ENCODE assay signal across 13 mouse cellular contexts in the genomic region with DNA sequence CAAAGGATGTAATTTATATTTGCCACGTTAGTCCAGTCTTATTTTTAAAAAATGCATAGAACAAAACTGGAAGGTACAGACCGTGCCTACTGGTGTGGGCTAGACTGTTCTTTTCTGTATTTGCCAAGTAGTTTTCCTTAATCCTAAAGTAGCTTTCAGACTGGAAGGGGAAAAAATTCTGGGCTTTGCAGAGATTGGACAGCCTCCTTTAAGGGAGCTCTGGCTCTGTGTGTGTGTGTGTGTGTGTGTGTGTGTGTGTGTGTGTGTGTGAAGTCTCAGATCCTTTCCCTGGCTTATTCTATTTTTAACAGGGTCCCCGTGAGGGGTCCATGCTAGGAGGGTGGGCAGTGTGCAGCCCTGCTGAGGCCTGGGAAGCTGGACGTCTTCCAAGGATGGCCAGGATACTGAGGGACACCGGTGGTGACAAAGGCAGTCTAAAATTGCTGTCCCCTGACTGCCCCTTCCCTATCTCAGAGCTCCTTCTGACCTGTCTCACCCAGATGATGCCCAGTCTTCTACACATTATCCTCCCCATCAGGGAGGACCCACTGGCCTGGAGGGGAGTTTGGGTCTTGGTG. TPM values are rescaled to one million over a fixed set of nuclear protein-coding genes. Genes with fewer than 3 reads are reported as not detected.
DNase-seq lines count a peak whose midpoint lies in the region; ATAC-seq lines count a peak whose summit lies in the region.
"Had no signal": no experiment of that assay in that cellular context is flagged by ENCODE, and none has a peak within 500 bp of the region (broad histone marks: within the 10 kb centered on the region; RNA-seq: fewer than 3 reads in every experiment).

No protein-coding gene starts in this region.

- H3K27me3 ChIP-seq in hindbrain, embryonic 13.5 days: no peaks in the 10 kb centered on the region
- H3K27me3 ChIP-seq in hindbrain, embryonic 14.5 days (ENCODE audit: control insufficient read depth, insufficient read depth, low read length): no peaks in the 10 kb centered on the region
- H3K27me3 ChIP-seq in forebrain, embryonic 13.5 days: no peaks in the 10 kb centered on the region

- H3K4me1 ChIP-seq in hindbrain, embryonic 13.5 days (replicated peaks): peaks cover 26% of the 10 kb centered on the region
- H3K4me1 ChIP-seq in hindbrain, embryonic 14.5 days (replicated peaks; ENCODE audit: control insufficient read depth, insufficient read depth, low read length): peaks cover 6% of the 10 kb centered on the region; the same call in 1 of the 2 replicates
- H3K4me1 ChIP-seq in forebrain, embryonic 13.5 days: peaks cover 8% of the 10 kb centered on the region

- H3K36me3 ChIP-seq in hindbrain, embryonic 13.5 days: 0 out of 2 replicates have a peak, but pooled peaks cover 3% of the 10 kb centered on the region
- H3K36me3 ChIP-seq in hindbrain, embryonic 14.5 days (replicated peaks; ENCODE audit: control insufficient read depth, insufficient read depth): no peaks in the 10 kb centered on the region
- H3K36me3 ChIP-seq in forebrain, embryonic 13.5 days (ENCODE audit: poor library complexity, severe bottlenecking): no peaks in the 10 kb centered on the region

- H3K27ac ChIP-seq in hindbrain, embryonic 13.5 days: 0 out of 2 replicates have a peak overlapping the region, but pooled peaks have one; percentile 18
- no peak overlapping the region; the same call in 1 of the 2 replicates for H3K27ac ChIP-seq in hindbrain, embryonic 14.5 days
- H3K27ac ChIP-seq in forebrain, embryonic 13.5 days: no peak overlapping the region

- ATAC-seq in hindbrain, embryonic 13.5 days (ENCODE audit: low FRiP score): no peak
- no peak for ATAC-seq in hindbrain, embryonic 14.5 days (ENCODE audit: low FRiP score)
- ATAC-seq in forebrain, embryonic 13.5 days: no peak
- ATAC-seq: activated CD4-positive, CD25-positive, alpha-beta regulatory T cell, adult 4 months; hindbrain, postnatal 0 days had no signal

- H3K4me2 ChIP-seq in hindbrain, embryonic 13.5 days: no peak overlapping the region
- no peak overlapping the region for H3K4me2 ChIP-seq in hindbrain, embryonic 14.5 days (replicated peaks)
- H3K4me2 ChIP-seq in forebrain, embryonic 13.5 days: no peak overlapping the region

- H3K4me3 ChIP-seq in hindbrain, embryonic 13.5 days: no peak overlapping the region
- H3K4me3 ChIP-seq in hindbrain, embryonic 14.5 days (replicated peaks; ENCODE audit: low read length): no peak overlapping the region
- H3K4me3 ChIP-seq in forebrain, embryonic 13.5 days: no peak overlapping the region

- no peak overlapping the region for H3K9ac ChIP-seq in hindbrain, embryonic 13.5 days
- no peak overlapping the region for H3K9ac ChIP-seq in hindbrain, embryonic 14.5 days
- no peak overlapping the region for H3K9ac ChIP-seq in forebrain, embryonic 13.5 days

- H3K9me3 ChIP-seq in hindbrain, embryonic 13.5 days: no peaks in the 10 kb centered on the region
- H3K9me3 ChIP-seq in hindbrain, embryonic 14.5 days (ENCODE audit: control insufficient read depth, low read length): no peaks in the 10 kb centered on the region
- no peaks in the 10 kb centered on the region for H3K9me3 ChIP-seq in forebrain, embryonic 13.5 days (replicated peaks)
- H3K9me3 ChIP-seq: G1E had no signal

- 76% methylated on average over 5 of the region's 5 CpGs for WGBS in hindbrain, embryonic 13.5 days
- 56% methylated on average over 5 of the region's 5 CpGs for WGBS in hindbrain, embryonic 14.5 days
- 76% methylated on average over 5 of the region's 5 CpGs for WGBS in forebrain, embryonic 13.5 days

- peak; percentile 30 to 35 for DNase-seq in cerebellum, postnatal 14 days
- DNase-seq in cerebellum, adult 11-12 months: no peak
- no peak for DNase-seq in hindbrain, embryonic 14.5 days (ENCODE audit: low spot score)
- peak; percentile 14 for DNase-seq in right cerebral cortex, postnatal 14 days
- no peak for DNase-seq in right cerebral cortex, postnatal 10 days (ENCODE audit: low spot score in 2 of 2)
- DNase-seq in retina, embryonic 14.5 days (ENCODE audit: low spot score): no peak
- DNase-seq: midbrain, embryonic 14.5 days had no signal

RNA-seq across cellular contexts. Expression of gene Eef2k, which starts 27.9 kb away (rescaled TPM):
- polyA plus RNA-seq in hindbrain, embryonic 13.5 days (2015; fragmentation: Nextera tagmentation; extraction: Ambion mirVana): 26.0 and 26.4 TPM in 2 replicates
- 15.0 and 15.9 TPM in 2 replicates for polyA plus RNA-seq in hindbrain, embryonic 14.5 days (2014; fragmentation: Nextera tagmentation; extraction: Ambion mirVana)
- polyA plus RNA-seq in forebrain, embryonic 13.5 days (2015; fragmentation: Nextera tagmentation; extraction: Ambion mirVana): 19.2 and 22.0 TPM in 2 replicates

RNA-seq across cellular contexts. Expression of gene Polr3e, which starts 47.0 kb away (rescaled TPM):
- polyA plus RNA-seq in hindbrain, embryonic 13.5 days (2015; fragmentation: Nextera tagmentation; extraction: Ambion mirVana): 23.1 and 24.2 TPM in 2 replicates
- 16.6 and 17.9 TPM in 2 replicates for polyA plus RNA-seq in hindbrain, embryonic 14.5 days (2014; fragmentation: Nextera tagmentation; extraction: Ambion mirVana)
- polyA plus RNA-seq in forebrain, embryonic 13.5 days (2015; fragmentation: Nextera tagmentation; extraction: Ambion mirVana): 27.1 and 30.1 TPM in 2 replicates

RNA-seq across cellular contexts. Expression of gene Gm5737, which starts 58.4 kb away (rescaled TPM):
- not detected in 2 replicates for polyA plus RNA-seq in hindbrain, embryonic 13.5 days (2015; fragmentation: Nextera tagmentation; extraction: Ambion mirVana)
- polyA plus RNA-seq in hindbrain, embryonic 14.5 days (2014; fragmentation: Nextera tagmentation; extraction: Ambion mirVana): not detected in 2 replicates
- polyA plus RNA-seq in forebrain, embryonic 13.5 days (2015; fragmentation: Nextera tagmentation; extraction: Ambion mirVana): not detected in 2 replicates
- polyA plus RNA-seq: activated CD4-positive, CD25-positive, alpha-beta regulatory T cell, adult 4 months; G1E; limb, embryonic 14.5 days had no signal

Comparison
In these comparisons a context has a peak if more than half of its experiments do, and no peak if none do; other contexts are left out.
1. DNase-seq: peak in cerebellum, postnatal 14 days (2 of 2) and right cerebral cortex, postnatal 14 days (single experiment); none in cerebellum, adult 11-12 months (single experiment), hindbrain, embryonic 14.5 days (single experiment), right cerebral cortex, postnatal 10 days (0 of 2) and retina, embryonic 14.5 days (single experiment).